Mouse (Mus musculus) colon, adult 2 months (tissue): ENCODE results near the gene Olfr967. TPM values are rescaled to one million over a fixed set of nuclear protein-coding genes. Genes with fewer than 3 reads are reported as not detected.

Source experiments
- polyA plus RNA-seq: library from polyadenylated mRNA; depleted of rRNA; stranded (reverse); fragments of >200 nt; gene quantifications from 2 replicates; pipeline ENCODE4 v1.2.3, GENCODE M21; 2012; rRNA removed

The Olfr967 gene
- polyA plus RNA-seq = not detected in 2 replicates

GRCm38 (mm10) chr9:39745949-39746348, at the start of gene Olfr967:
Gene Olfr967, plus strand, starts transcription at chr9:39746249.

DNA sequence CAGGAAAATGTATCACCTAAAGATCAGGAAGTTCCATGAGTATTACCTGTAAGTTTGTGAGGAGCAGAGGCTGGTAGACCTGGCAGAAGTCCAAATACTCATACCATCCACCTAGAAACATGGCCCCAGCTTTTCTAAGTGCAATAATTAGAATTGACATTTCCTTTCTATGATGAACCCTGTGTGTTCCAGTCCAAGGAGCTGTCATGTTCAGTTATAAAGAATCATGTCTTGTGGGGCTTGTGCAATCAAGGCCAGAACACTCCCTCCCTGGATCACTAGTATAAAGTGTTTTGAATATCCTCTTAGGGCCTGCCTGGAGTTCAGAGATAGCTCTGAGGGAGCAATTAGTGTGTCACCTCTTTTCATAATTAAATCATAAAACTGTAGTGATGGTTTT, 39.0 kb upstream of the Olfr967 start, which contains the start of gene Olfr149:
Gene Olfr149, minus strand, starts transcription at position 101 of the 400 bp plus-strand sequence.

GRCm38 (mm10) chr9:39711053-39711452, 35.0 kb upstream of the Olfr967 start, which contains the start of gene Olfr965:
Gene Olfr965, plus strand, starts transcription at chr9:39711353.

GRCm38 (mm10) chr9:39730678-39731077, 15.4 kb upstream of the Olfr967 start, which contains the start of gene Olfr150:
Gene Olfr150, plus strand, starts transcription at chr9:39730978.

DNA sequence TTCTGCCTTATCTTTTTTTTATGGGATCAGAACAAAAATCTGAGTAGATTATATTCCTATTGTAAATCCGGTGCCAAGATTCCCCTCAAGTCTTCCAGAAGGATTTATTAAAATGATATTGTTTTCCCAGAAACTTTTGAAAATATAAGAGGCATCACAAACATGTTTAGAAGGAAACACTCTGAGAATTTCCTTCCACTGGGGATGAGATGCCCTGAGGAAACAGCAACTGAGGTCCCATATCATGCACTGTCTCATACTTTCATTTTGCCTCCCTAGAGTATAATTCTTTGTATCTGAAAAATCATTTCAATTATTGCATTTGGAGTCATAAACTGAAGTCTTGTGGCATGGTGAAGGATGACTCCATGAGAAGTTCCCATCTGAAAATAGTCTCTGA, 37.1 kb downstream of the Olfr967 start, which contains the start of gene Olfr968:
Gene Olfr968, minus strand, starts transcription at position 101 of the 400 bp plus-strand sequence.

DNA sequence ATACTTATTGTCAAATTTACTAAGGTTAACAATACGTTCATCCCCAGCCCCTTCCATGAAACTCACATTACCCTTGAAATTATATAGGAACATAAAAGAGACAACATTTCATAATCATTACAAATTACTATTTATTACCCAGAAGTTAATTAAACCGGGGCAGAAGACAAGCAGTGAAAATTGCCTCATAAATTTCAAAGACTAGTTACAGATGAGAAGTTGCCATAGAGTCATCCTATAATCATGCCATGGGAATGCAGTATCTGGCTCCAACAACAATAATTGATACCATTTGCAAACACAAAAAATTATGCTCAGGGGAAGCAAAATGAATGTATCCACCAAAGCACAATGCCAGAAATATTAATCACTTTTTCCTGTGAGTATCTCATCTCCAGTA, 44.5 kb downstream of the Olfr967 start, which contains the start of gene Olfr969:
Gene Olfr969, plus strand, starts transcription at position 388 of the 400 bp plus-strand sequence.

Other genes starting within 250 kb of the Olfr967 start
- gene Olfr957, start 230.4 kb upstream of the Olfr967 start, polyA plus RNA-seq = not detected in 2 replicates
- not detected in 2 replicates for gene Olfr958, start 192.2 kb upstream of the Olfr967 start, polyA plus RNA-seq
- not detected in 2 replicates for gene Olfr959, start 170.7 kb upstream of the Olfr967 start, polyA plus RNA-seq
- gene AW551984, start 141.8 kb upstream of the Olfr967 start, polyA plus RNA-seq = 3.6 and 6.4 TPM in 2 replicates
- not detected in 2 replicates for gene Olfr148, start 135.6 kb upstream of the Olfr967 start, polyA plus RNA-seq
- not detected in 2 replicates for gene Olfr960, start 124.9 kb upstream of the Olfr967 start, polyA plus RNA-seq
- gene Olfr961, start 101.2 kb upstream of the Olfr967 start, polyA plus RNA-seq = not detected in 2 replicates
- not detected in 2 replicates for gene Olfr963, start 79.0 kb upstream of the Olfr967 start, polyA plus RNA-seq
- not detected in 2 replicates for gene Olfr149, start 39.1 kb upstream of the Olfr967 start, polyA plus RNA-seq
- gene Olfr965, start 34.9 kb upstream of the Olfr967 start, polyA plus RNA-seq = not detected in 2 replicates
- not detected in 2 replicates for gene Olfr150, start 15.3 kb upstream of the Olfr967 start, polyA plus RNA-seq
- gene Olfr968, start 37.0 kb downstream of the Olfr967 start, polyA plus RNA-seq = not detected in 2 replicates
- not detected in 2 replicates for gene Olfr969, start 44.7 kb downstream of the Olfr967 start, polyA plus RNA-seq
- gene Olfr970, start 62.6 kb downstream of the Olfr967 start, polyA plus RNA-seq = not detected in 2 replicates
- gene Olfr971, start 90.6 kb downstream of the Olfr967 start, polyA plus RNA-seq = not detected in 2 replicates
- not detected in 2 replicates for gene Olfr972, start 120.2 kb downstream of the Olfr967 start, polyA plus RNA-seq
- gene Olfr229, start 161.1 kb downstream of the Olfr967 start, polyA plus RNA-seq = not detected in 2 replicates
- gene Olfr974, start 191.3 kb downstream of the Olfr967 start, polyA plus RNA-seq = not detected in 2 replicates
- gene Olfr975, start 205.8 kb downstream of the Olfr967 start, polyA plus RNA-seq = not detected in 2 replicates
- gene Olfr976, start 214.9 kb downstream of the Olfr967 start, polyA plus RNA-seq = not detected in 2 replicates
- gene Olfr978, start 245.9 kb downstream of the Olfr967 start, polyA plus RNA-seq = not detected in 2 replicates